Mouse (Mus musculus): ENCODE results near the gene Ubap2l. TPM values are rescaled to one million over a fixed set of nuclear protein-coding genes. Genes with fewer than 3 reads are reported as not detected.

Gene Ubap2l
- total RNA-seq, 4 experiments from 2014 or later: 77.3 to 99.8 (median 88.6) TPM

GRCm38 (mm10) chr3:90067851-90068250 is 15.4 kb upstream of the Ubap2l start:
- DNase-seq (ENCODE audit: low spot score in 2 of 2): no peak

GRCm38 (mm10) chr3:90065553-90065952 is 13.1 kb upstream of the Ubap2l start:
- no peak for DNase-seq (ENCODE audit: low spot score in 2 of 2)

- DNase-seq (ENCODE audit: low spot score in 2 of 2): no peak
Measured at GRCm38 (mm10) chr3:90064383-90064782, 12.0 kb upstream of the Ubap2l start.

GRCm38 (mm10) chr3:90062539-90062938 is 10.1 kb upstream of the Ubap2l start:
- no peak for DNase-seq (ENCODE audit: low spot score in 2 of 2)

- DNase-seq (ENCODE audit: low spot score in 2 of 2): no peak
Measured at GRCm38 (mm10) chr3:90061549-90061948, 9.1 kb upstream of the Ubap2l start.

- DNase-seq (ENCODE audit: low spot score in 2 of 2): peak; percentile 3 to 8
Measured at GRCm38 (mm10) chr3:90051441-90052350, 732 bp downstream of the Ubap2l start, which contains the start of gene 4933434E20Rik. TSS of gene 4933434E20Rik (plus strand) at chr3:90051636.

- DNase-seq (ENCODE audit: low spot score in 2 of 2): no peak
Measured at GRCm38 (mm10) chr3:90049691-90050090, 2.7 kb downstream of the Ubap2l start.

- DNase-seq (ENCODE audit: low spot score in 2 of 2): no peak
Measured at GRCm38 (mm10) chr3:90036263-90036662, 16.2 kb downstream of the Ubap2l start.

- no peak for DNase-seq (ENCODE audit: low spot score in 2 of 2)
Measured at GRCm38 (mm10) chr3:90034653-90035052, 17.8 kb downstream of the Ubap2l start.

GRCm38 (mm10) chr3:90016626-90017025 is 35.8 kb downstream of the Ubap2l start:
- DNase-seq (ENCODE audit: low spot score in 2 of 2): no peak

- no peak for DNase-seq (ENCODE audit: low spot score in 2 of 2)
Measured at GRCm38 (mm10) chr3:90010291-90010690, 42.1 kb downstream of the Ubap2l start.

- no peak for DNase-seq (ENCODE audit: low spot score in 2 of 2)
Measured at GRCm38 (mm10) chr3:90004091-90004796, 48.2 kb downstream of the Ubap2l start.

GRCm38 (mm10) chr3:89999830-90000229 is 52.6 kb downstream of the Ubap2l start:
- no peak for DNase-seq (ENCODE audit: low spot score in 2 of 2)

- no peak for DNase-seq (ENCODE audit: low spot score in 2 of 2)
Measured at GRCm38 (mm10) chr3:89999090-89999489, 53.3 kb downstream of the Ubap2l start.

GRCm38 (mm10) chr3:89998612-89999054 is 53.8 kb downstream of the Ubap2l start, which contains the start of gene Hax1:
TSS of gene Hax1 (minus strand) at chr3:89998780.
- peak; percentile 86 to 88 for DNase-seq (ENCODE audit: low spot score in 2 of 2)

- DNase-seq (ENCODE audit: low spot score in 2 of 2): no peak
Measured at GRCm38 (mm10) chr3:89997791-89998495, 54.5 kb downstream of the Ubap2l start.

GRCm38 (mm10) chr3:89994807-89995515 is 57.5 kb downstream of the Ubap2l start:
- no peak for DNase-seq (ENCODE audit: low spot score in 2 of 2)

- no peak for DNase-seq (ENCODE audit: low spot score in 2 of 2)
Measured at GRCm38 (mm10) chr3:89987822-89988221, 64.6 kb downstream of the Ubap2l start.

- DNase-seq (ENCODE audit: low spot score in 2 of 2): no peak
Measured at GRCm38 (mm10) chr3:89987211-89987610, 65.2 kb downstream of the Ubap2l start.

- no peak for DNase-seq (ENCODE audit: low spot score in 2 of 2)
Measured at GRCm38 (mm10) chr3:89982426-89982825, 70.0 kb downstream of the Ubap2l start.

GRCm38 (mm10) chr3:89976859-89977258 is 75.6 kb downstream of the Ubap2l start:
- DNase-seq (ENCODE audit: low spot score in 2 of 2): no peak

Data from gastrocnemius, adult 8-10 months (tissue).